Mouse (Mus musculus): ENCODE results near the gene 1810043G02Rik.

DNA sequence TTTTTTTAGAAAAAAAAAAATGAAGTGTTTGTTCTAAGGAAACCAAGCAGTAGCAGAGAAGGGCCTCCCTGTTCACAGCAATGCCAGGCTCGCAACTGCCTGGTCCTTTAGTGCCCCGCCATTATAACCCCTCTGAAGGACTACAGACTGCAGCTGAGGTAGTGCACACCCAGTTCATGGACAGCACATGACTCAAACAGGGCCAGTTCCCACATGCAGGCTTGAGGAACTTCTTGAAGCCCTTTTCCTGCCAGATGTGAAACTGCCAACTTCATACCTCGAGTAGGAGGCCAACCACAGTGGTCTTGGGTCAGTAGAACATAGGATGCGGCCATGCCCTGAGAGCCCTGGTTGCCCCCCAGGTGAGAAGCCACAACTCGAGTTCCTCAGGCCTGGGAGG is 4.0 kb upstream of the 1810043G02Rik start:
- TF ChIP-seq POLR2A (IDR thresholded peaks at IDR 0.05; ENCODE audit: low read depth, low read length), result no peak
- no peak for TF ChIP-seq CTCF (IDR thresholded peaks at IDR 0.05; ENCODE audit: extremely low read depth, insufficient read length, insufficient replicate concordance, low read depth, low read length)

Data from small intestine, adult 2 months (tissue).